Mouse (Mus musculus) T-helper 2 cell (primary cell): Measurements from ENCODE around the gene Suclg2.

Experiments
- in situ Hi-C: fragments of 300-600 bp; cut with MboI, MseI; formaldehyde crosslinking; loops from one replicate; pipeline ENCODE4 v1.15.1; 2025; ENCODE audit warnings: high pct_unique_total_duplicates

The Suclg2 gene

DNA sequence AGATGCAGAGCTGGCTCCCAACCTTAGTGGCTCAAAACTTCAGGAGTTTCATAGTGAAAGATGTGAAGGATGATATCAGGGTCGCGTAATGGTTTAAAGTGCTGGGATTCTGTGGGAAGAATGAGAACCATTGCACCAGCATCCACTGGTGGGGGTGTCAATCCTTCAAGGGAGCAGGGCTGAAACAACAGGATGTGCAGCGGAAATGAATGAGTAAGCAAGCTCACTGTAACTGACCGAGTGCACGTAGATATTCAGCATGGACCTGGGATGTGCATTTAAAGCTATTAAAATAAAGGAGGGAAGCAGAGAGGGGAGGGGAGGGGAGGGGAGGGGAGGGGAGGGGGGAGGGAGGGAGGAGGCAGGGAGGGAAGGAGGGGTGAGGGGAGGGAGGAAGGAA, 18.4 kb downstream of the Suclg2 start:
- in situ Hi-C loops, result no loop called here

DNA sequence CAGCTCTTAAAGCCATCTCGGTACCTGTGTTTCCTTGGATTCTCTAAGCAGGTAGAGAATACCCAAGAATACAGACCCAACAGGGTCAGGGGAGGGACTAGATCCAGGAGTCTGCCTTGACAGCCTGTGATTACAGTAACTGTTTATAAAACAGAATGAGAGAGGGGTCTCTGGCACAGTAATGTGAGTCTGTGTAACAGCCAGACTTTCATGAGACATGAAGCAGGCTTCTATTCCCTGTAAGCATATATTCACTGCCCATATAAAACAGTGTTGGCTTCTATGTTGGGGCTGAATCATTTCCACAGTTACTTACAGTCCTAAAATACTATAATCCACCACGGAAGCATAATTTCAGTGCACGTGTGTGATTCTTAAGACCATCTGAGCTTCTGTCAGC, 19.3 kb downstream of the Suclg2 start:
- in situ Hi-C loops, result no loop called here

DNA sequence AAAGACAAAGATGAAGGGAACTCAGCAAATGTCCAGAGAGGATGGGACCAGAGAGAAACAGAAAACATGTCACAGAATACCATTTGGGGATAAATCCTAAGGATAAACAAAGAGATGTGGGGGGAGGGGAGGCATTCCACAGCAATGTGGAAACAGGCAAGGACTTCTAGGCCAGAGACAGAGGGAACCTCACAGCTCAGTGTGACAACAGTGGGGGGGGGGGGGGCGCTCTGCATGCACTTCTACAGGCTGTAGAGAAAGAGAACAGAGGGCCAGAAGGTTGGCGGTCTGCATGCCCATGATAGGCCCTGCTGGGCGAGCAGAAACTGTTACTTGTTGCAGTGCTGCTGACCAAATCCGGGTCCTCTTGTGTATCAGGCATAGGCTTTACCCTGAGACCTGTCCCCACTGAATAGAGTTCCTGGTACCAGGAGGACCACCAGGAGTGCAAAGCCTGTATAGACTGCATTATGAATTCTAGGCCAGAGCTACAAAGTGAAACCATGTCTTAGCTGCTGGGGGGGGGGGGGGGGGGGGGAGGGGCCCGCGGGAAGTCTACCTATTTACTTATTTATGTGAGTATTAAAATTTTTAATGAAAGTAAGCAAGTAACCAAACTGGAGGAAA, 20.0 kb downstream of the Suclg2 start:
- in situ Hi-C loops, result no loop called here

DNA sequence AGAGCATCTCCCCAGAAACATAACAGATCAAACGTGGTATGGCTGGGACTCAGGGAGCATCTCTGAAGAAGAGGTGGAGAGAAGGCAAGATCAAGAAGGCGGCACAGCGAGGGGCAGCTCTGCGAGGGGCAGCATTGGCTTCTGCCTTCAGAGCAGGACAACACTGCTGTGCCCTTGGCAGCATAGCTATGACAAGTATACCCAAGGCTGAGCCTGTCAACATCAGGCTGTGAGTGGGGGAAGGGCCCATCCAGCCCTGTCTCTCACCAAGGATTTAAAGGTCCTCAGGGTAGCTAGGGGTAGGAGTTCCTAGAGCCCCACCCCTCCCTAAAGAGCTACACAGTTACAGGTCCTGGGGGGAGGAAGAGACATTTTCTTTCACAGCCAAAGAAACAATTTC, 23.7 kb downstream of the Suclg2 start:
- in situ Hi-C loops, result no loop called here

DNA sequence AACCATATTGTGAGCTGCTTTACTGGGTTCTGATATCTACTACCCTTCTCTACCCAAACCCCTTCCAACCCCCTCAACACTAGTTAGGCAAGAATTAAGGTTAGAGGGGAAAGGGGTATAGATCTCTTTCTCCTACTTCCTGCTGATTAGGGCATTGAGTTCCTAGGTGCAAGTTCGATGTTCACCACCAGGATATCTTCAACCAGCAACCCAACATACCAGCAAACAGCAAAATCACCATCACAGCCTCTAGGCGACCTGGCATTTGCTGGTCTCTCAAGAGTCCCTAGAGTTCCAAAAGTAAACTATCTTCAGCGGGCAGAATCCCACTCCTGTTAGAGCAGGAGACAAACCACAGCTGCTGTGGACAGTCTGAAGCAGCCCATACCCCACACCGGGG, 33.4 kb downstream of the Suclg2 start:
- in situ Hi-C loops, result no loop called here

DNA sequence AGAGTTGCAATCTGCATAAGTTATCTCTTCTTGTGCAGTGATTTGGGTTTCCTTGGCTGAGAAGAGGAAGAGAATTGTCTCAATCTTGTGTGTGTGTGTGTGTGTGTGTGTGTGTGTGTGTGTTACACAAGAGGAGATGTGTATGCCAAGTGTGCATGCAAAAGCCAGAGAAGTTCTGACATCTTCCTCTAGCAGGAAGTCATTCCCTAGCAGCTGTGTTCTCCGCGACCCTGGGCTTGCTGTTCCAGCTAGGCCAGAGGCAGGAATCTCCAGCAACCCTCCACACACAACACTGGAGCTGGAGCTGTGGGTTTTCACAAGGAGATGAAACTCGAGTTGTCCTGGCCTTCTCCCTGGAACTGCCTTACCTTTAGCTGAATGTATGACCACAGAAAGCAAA, 38.9 kb downstream of the Suclg2 start:
- in situ Hi-C loops, result no loop called here

DNA sequence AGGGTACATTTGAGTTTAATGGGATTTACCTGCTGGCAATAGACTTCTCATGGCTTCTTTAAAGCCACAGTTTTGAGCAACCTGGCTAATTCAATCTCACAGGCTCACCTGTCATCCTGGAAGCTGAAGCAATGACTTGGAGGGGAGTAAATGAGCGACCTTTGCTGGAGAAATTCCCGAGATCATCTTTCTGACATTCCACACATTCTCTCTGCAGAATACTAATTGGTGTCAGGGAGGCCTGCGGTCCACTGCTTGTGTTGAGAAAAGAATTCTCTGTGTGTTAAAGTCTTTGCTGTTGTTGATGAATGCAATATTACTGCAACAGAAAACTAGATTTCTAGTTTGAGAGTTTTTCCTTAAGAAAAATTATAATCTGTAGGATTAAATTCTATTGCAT, 39.3 kb downstream of the Suclg2 start:
- in situ Hi-C loops, result no loop called here

DNA sequence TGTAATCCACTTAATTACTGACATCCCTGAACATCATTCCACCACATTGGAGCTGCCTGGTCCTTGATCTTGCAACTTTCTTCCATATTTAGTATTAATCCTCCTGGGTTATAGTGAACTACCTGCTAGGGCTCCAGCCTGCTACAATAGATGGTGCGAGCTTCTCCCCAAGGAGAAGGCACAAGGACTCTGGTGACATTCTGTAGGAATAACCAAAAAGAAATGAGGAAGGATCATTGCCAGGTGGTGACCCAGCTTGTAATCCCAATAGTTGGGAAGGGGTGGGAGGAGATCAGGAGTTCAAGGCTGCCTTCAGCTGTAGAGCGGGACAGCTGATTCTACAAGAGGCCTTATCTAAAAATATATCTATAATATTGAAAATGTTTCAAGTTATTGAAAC, 41.6 kb downstream of the Suclg2 start:
- in situ Hi-C loops, result no loop called here

DNA sequence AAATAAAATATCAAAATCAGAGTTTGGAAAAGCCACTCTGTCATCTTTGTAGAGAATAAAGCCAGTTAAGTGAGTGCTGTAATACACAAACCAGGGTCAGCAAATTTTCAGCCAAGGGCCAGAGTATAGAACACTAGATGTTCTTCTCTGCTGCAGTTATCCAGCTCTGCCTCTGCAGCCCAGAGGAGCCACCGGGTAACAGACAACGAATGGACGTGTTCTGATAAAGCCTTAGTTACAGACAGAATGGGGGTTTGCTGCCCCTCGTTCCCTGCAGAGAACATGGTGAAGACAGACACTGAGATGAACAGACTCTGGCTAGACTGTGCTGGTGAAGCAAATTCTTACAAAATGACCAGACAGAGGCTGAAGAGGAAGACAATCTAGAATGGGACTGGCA, 42.2 kb downstream of the Suclg2 start:
- in situ Hi-C loops, result no loop called here

DNA sequence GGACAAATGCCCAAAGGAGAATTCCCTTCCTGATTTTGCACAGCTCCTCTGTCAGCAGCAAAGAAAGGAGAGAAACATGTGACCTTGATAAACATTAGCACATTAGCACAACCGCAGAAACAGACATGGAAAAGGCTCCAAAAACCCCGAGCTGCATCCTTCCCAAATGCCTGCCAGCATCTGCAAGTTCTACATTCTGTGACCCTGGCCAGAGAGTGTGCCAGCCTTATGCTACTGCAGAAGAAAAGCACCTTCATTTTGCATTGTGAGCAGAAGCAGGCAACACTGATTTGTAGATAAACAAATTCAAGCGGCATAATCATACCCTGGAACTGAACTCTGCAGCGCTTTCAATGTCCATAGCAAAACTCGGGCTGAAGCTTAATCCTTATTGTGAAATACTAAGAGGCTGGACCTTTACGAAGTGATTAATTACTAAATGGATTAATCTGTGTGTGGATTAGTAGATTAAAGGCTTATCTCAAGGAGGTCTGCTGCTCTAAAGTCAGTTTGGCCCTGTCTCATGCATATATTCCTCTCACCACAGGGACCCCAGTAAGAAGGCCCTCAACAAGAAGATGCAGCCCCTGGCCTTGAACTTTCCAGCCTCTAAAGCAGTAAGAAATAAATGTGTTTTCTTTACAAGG, 43.4 kb downstream of the Suclg2 start:
- in situ Hi-C loops, result no loop called here

DNA sequence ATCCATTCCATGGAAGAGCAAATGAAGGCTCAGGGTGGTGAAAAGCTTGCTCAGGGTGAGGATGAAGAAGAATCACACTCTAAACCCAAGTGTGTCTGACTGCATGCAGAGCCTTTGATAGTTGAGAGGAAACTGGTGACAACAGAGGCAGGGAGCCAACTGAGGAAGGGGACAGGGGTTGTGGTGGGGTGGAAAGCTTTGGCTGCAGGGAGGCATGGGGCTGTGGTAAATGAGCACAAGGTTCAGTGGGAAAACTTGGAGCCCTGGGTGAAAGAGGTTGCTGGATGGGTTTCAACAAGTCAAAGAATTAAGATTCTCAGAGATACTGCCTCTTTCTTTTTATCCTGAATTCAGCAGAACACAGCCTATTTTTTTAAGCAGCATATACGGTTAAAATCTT, 43.9 kb downstream of the Suclg2 start:
- in situ Hi-C loops, result no loop called here

DNA sequence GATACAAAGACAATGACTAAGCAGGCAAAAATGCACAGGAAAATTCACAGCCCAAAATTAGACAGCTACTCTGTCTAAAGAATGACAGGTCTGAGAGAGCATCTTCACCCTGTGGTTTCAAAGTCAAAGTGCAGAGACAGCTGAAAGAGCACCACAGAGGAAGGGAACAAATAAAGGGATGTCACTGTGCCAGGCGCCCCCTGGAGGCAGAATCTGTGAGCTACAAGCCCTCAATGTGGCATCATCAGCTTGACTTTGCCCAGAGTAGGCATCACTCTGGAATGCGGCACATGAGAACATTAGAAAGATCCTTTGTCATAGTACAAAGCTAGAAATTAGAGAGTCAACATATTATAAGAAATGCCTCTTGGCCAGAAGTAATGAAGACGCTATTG, 49.3 kb downstream of the Suclg2 start:
- in situ Hi-C loops, result no loop called here

DNA sequence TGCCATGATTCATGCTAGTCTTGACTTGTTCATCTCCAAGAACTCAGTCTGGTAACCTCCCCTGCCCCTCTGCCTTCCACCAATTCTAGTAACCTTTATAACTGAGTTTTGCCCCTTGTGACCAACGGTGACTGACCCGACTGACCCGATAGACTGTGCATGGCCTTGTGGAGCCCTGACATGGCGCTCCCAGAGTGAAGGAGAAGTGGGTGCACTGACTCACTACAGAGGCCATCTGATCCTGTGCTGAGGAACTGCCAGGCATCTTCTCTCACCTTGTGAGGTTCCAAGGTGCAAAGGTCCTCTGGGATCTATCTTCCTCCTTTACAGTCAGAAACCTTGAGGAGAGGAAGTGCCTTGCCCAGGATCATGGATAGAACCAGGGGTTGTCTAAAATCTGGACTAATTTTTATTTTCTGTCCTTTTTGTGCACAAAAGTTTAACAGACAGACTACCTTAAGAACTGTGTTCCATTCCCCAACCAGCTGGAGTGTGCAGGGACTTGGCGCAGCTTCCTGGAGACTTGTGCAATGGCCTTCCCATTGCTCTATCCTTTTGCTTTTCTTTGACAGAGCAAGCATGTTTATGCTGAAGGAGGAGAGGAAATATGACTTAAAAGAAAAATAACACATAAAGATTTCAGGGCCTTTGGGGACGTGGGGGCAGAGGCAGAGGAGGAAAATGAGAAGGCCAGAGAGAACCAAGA, 49.8 kb downstream of the Suclg2 start:
- in situ Hi-C loops, result no loop called here

DNA sequence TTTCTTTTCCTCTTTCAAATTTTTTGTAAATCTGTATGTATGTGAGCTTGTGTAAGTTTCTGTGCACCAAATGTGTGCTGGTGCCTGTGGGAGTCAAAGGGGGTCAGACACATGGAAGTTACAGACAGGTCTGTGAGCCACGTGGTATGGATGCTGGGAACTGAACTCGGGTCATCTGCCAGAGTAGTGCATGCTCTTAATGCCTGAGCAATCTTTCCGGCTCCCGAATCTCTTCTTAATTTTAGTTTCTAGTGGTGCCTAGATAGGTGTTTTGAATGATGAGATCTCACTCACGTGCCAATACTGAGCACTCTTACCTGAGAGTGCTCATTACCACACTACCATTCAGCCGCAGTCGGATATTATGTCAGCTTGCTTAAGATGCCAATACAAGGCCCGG, 60.9 kb downstream of the Suclg2 start:
- in situ Hi-C loops, result loop anchor here (10.0 kb wide), 1 partner anchor 823 kb away; no protein-coding TSS in a partner anchor

DNA sequence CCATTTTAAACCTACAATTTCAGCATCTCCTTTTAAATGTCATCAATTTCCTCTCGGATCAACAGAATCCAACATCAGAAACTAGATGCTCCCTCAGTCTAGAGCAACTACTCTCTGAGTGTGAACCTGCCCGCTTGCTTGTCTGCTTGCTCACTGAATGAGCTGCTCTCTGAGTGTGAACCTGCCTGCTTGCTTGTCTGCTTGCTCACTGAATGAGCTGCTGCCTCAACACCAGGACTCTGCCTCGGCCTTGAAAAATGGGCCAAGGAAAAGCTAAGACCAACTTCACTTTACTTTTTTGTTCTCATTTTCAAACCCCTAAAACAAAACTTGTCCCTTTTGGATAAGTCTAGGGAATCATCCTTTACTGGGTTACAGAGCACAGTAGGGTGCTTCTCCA, 64.9 kb downstream of the Suclg2 start:
- in situ Hi-C loops, result loop anchor here (10.0 kb wide), 1 partner anchor 819 kb away; no protein-coding TSS in a partner anchor

DNA sequence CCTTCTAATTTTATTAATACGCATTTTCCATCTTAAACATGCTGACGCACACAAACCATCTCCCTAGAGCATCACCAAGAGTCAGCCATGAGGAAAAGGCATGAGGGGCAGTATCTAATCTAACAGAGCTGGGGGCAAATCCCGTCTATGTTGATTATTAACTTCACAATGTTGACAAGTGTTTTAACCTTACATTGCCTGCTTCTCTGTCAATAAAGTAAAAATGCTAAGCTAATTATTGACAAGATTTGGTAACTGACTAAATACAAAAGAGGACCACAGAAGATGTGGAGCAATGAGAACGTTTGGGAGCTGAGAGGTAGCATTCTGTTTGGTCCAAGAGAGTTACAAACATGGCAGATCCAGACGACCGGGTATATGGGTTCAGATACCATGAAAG, 65.8 kb downstream of the Suclg2 start:
- in situ Hi-C loops, result loop anchor here (10.0 kb wide), 1 partner anchor 818 kb away; no protein-coding TSS in a partner anchor

DNA sequence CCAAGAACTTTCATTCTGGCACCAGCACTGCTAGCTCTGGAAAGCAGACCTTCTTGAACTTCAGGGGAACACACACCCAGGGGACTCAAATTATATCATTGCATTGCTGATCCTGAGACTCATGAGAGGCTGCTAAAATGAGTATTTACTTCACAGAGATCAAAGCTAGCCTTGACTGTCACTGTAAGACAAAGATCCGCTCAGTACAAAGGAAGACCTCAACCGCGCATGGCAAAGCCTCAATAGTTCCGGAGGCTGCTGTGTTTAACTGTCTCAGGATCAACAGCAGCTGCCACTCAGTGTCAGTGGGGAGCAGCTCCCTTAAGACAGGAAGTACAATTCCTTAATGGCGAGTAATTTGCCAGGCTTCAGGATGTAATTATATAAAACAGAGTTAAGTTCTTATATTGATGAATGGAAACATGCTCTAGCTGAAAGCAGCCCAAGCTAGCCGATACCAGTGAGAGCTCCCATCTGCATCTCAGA, 67.2 kb downstream of the Suclg2 start:
- in situ Hi-C loops, result loop anchor here (10.0 kb wide), 1 partner anchor 817 kb away; no protein-coding TSS in a partner anchor

DNA sequence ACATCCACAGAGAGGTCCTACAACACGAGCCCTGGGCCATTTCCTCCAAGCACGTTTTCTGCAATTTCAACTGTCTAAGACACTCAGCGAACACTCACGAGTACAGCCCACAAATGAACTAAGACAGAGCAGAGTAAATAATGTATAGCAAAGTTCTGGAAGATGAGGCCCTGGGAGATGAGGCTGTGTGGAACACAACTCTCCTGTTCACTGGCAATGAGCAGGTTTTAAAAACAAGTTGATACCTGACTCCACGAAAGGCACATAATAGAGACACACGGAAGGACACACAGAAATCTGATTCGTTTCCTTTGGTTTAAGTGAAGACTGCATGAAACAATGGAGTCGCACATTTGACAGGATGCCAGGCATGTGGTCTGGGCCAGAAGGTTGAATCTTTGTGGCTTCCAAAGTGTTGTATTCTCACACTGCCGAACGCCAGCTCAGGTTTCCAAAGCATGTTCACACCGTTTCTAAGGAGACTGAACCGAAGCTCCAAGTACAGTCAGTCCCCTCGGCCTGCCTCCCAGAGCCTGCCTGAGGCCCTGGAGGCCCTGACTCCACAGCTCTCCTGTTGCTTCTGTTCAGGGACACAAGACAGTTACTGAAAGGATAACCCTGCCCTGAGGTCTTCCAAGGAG, 68.4 kb downstream of the Suclg2 start:
- in situ Hi-C loops, result loop anchor here (10.0 kb wide), 1 partner anchor 815 kb away; no protein-coding TSS in a partner anchor

DNA sequence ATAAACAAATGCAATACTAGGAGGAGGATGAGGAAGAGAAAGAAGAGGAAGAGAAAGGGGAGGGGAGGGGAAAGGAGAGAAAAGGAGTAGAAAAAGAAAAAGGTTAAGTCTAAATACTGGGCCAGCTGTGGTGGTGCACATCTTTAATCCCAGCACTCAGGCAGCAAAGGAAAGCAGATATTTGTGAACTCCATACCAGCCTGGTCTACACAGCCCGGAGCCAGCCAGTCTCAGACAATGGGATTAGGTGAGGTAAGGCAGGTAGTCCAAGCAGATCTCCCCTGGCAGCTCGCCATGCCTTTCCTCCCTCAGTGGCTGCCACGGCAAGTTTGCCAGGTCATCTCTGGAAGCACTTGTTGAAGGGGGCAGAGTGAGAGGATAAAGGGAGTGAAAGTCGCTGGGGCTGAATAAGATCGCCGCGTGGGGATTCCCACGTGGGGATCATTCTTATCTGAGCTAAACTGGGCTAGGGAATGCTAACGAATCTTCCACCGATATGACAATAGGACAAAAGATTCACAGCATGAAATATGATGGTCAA, 69.4 kb downstream of the Suclg2 start:
- in situ Hi-C loops, result no loop called here

DNA sequence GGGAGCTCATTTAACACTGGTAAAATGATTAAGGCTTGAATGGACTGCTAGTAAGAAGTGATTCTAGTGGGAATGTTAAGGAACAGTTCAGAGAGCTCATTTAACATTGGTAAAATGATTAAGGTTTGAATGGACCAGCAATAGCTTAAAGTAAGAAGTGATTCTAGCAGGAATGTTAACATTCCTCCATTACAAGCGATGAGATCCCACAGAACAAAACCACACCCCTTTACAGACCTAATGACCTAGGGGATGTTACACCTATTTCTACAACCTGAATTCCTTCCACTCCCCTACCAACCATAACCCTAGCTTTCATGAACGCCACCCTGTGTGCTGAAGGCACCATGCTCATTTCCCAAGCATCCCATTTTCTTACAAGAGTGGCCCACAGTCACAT, 81.2 kb downstream of the Suclg2 start:
- in situ Hi-C loops, result no loop called here

DNA sequence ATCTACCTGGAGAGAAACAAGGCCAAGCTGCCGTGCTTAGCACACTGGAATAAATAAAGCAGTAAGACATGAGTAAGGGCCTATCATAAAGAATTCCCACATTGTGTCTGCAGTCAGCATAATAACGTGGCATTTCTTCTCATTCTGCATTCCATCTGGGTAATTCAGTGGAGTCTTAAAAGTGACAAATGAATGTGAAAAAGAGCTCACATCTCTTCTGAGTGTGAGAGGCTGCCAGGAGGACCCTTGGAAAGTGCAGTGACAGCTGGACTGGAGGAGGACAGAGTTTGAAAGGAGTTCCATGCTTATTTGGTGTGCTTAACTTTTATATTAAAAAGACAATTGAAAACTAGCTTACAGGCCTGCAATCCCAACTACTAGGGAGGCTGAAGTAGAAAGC, 83.2 kb downstream of the Suclg2 start:
- in situ Hi-C loops, result no loop called here

DNA sequence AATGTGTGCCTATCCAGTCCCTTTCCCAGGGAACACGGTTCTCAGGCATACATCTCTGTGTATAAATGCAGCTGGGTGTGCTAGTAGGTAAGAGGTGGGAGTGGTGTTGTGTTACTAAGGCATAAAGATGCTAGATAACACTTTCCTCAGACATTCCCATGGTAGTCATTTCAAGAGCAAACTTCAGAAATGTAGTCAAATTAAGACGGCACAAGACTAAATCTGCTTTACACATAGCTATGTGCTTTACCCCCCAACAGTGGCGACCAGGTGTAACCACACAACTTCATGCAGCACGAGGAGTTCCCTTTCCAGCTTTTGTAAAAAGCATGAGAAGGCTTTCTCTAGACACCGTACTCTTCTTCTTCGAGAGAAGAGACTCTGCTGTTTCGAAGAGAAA, 89.5 kb downstream of the Suclg2 start:
- in situ Hi-C loops, result no loop called here
